Mouse (Mus musculus) embryonic fibroblast, embryonic 13.5 days (primary cell): ENCODE results near the gene Ksr1.

Experiments used
- CTCF ChIP-seq: IDR thresholded peaks from 2 replicates; pipeline ENCODE4 v1.5.1; 2011; ENCODE audit warnings: mild to moderate bottlenecking, control low read depth, low read length, moderate library complexity, borderline replicate concordance; ENCODE audit not compliant: insufficient read depth
- POLR2A ChIP-seq: IDR thresholded peaks from 2 replicates; pipeline ENCODE4 v1.6.1; 2011; ENCODE audit warnings: low read depth, mild to moderate bottlenecking, control low read depth, low read length, moderate library complexity

GRCm38 (mm10) chr11:79094727-79095126 is 51.5 kb downstream of the Ksr1 start:
- TF ChIP-seq CTCF (no peak), POLR2A (no peak)
